Mouse (Mus musculus) liver, embryonic 14.5 days (tissue): Measurements from ENCODE around the gene Grm3.

ENCODE experiments used
- CTCF ChIP-seq: IDR thresholded peaks from 2 replicates; pipeline ENCODE4 v1.5.1; 2016; ENCODE audit warnings: antibody characterized with exemption, low read depth, control low read depth
- EP300 ChIP-seq: IDR thresholded peaks from 2 replicates; pipeline ENCODE4 v1.6.1; 2016; ENCODE audit warnings: antibody characterized with exemption, low read depth

DNA sequence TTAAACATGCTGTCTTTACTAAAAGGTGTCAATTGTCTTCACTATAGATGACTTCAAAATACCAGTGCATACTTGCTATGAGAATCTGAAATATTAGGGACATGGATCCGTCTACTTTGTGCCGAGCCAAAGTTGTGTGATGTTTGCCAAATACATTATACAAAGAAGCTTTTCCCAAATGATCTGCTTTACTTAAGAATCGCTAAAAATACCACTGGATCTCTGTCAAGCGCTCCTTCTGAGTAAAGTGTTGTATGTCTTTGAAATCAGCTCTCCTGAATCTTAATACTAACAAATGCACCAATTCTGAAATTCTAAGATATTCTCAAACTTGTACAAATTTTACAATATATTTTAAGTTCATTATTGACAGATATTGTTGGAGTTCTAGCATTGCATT is 100.6 kb downstream of the Grm3 start:
- TF ChIP-seq CTCF (no peak), EP300 (no peak)
